Mouse (Mus musculus) brain, embryonic 14.5 days (tissue): ENCODE measurements around the gene Diras1.

Experiments
- CTCF ChIP-seq: fragments of 200-500 bp; IDR thresholded peaks from 2 replicates; pipeline ENCODE4 v1.5.1; 2012; ENCODE audit warnings: inconsistent platforms, mild to moderate bottlenecking, moderate library complexity, borderline replicate concordance; ENCODE audit not compliant: insufficient read depth, insufficient read length; ENCODE audit errors: extremely low read depth
- POLR2A ChIP-seq: fragments of 200-500 bp; IDR thresholded peaks from 2 replicates; pipeline ENCODE4 v1.6.1; 2012; ENCODE audit warnings: mild to moderate bottlenecking, inconsistent platforms, borderline replicate concordance; ENCODE audit not compliant: poor library complexity, insufficient read depth, insufficient read length, severe bottlenecking; ENCODE audit errors: extremely low read depth

DNA sequence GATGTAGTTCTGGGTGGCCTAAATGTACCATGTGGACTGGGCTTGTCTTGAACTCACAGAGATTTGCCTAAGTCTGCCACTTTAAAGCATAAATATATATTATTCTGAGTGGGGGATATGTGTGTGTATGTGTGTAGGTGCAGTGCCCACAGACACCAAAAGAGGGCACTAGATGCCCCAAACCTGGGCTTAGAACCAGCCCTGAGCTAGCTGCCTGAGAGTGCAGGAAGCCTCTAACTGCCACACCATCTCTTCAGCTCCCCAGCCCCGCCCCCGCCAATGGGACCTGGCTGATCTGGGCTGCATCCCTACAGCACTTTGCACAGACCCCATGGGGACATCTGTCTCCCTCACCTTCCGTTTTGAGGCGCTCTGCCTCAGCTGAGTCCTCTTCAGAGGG lies 25.2 kb upstream of the Diras1 start:
- TF ChIP-seq CTCF (peak; percentile 48), POLR2A (no peak)
